Comparison of ENCODE assay signal across 33 mouse cellular contexts in genomic region chr15:85324426-85324825, GRCm38 (mm10).
"Had no signal": no experiment of that assay in that cellular context is flagged by ENCODE, and none has a peak within 500 bp of the region (broad histone marks: within the 10 kb centered on the region; RNA-seq: fewer than 3 reads in every experiment).

No protein-coding gene starts in this region.

- DNase-seq: left cerebral cortex, postnatal 4 days; liver; liver, embryonic 13.5 days; liver, postnatal 0 days; lung, adult 18-20 months; lung, adult 2 months; lung, embryonic 14.5 days; lung, postnatal 10 days; lung, postnatal 14 days; lung, postnatal 36 days; lung, postnatal 4 days; midbrain, embryonic 14.5 days had no signal

- H3K27me3 ChIP-seq: limb, embryonic 12.5 days; limb, embryonic 15.5 days; liver, embryonic 12.5 days; liver, embryonic 13.5 days; liver, embryonic 15.5 days; lung, embryonic 15.5 days; midbrain, embryonic 13.5 days; midbrain, embryonic 15.5 days; neural tube, embryonic 12.5 days; neural tube, embryonic 13.5 days had no signal

- H3K9ac ChIP-seq: limb, embryonic 12.5 days; limb, embryonic 13.5 days; limb, embryonic 15.5 days; liver, embryonic 12.5 days; liver, embryonic 13.5 days; liver, embryonic 14.5 days; liver, embryonic 15.5 days; liver, postnatal 0 days; lung, embryonic 14.5 days; lung, embryonic 15.5 days; midbrain, embryonic 12.5 days; midbrain, embryonic 13.5 days; midbrain, embryonic 15.5 days; neural tube, embryonic 12.5 days; neural tube, embryonic 13.5 days had no signal

- H3K4me1 ChIP-seq: limb, embryonic 10.5 days; limb, embryonic 13.5 days; limb, embryonic 15.5 days; lung, embryonic 15.5 days; midbrain, embryonic 10.5 days; midbrain, embryonic 12.5 days; midbrain, embryonic 13.5 days; midbrain, embryonic 15.5 days; neural tube, embryonic 13.5 days had no signal

- H3K9me3 ChIP-seq: limb, embryonic 10.5 days; limb, embryonic 12.5 days; limb, embryonic 13.5 days; limb, embryonic 15.5 days; liver, embryonic 12.5 days; liver, embryonic 13.5 days; liver, embryonic 15.5 days; lung, embryonic 15.5 days; midbrain, embryonic 10.5 days; midbrain, embryonic 12.5 days; midbrain, embryonic 13.5 days; midbrain, embryonic 15.5 days; neural tube, embryonic 12.5 days; neural tube, embryonic 13.5 days had no signal

- H3K27ac ChIP-seq: limb, embryonic 10.5 days; limb, embryonic 12.5 days; limb, embryonic 13.5 days; limb, embryonic 15.5 days; liver, embryonic 12.5 days; liver, embryonic 13.5 days; liver, embryonic 14.5 days; liver, embryonic 15.5 days; lung, embryonic 15.5 days; macrophage; midbrain, embryonic 10.5 days; midbrain, embryonic 12.5 days; midbrain, embryonic 13.5 days; midbrain, embryonic 15.5 days; neural tube, embryonic 12.5 days; neural tube, embryonic 13.5 days had no signal

- ATAC-seq: liver, embryonic 12.5 days; liver, postnatal 0 days; lung, postnatal 0 days; midbrain, embryonic 13.5 days; midbrain, embryonic 15.5 days; midbrain, embryonic 16.5 days had no signal

- H3K4me3 ChIP-seq: limb, embryonic 10.5 days; limb, embryonic 12.5 days; limb, embryonic 13.5 days; limb, embryonic 15.5 days; liver, embryonic 12.5 days; liver, embryonic 13.5 days; liver, embryonic 15.5 days; lung, embryonic 15.5 days; megakaryocyte, embryonic 14.5 days; midbrain, embryonic 10.5 days; midbrain, embryonic 12.5 days; midbrain, embryonic 13.5 days; midbrain, embryonic 15.5 days; myocyte; neural tube, embryonic 12.5 days; neural tube, embryonic 13.5 days had no signal

- H3K4me2 ChIP-seq: limb, embryonic 12.5 days; limb, embryonic 13.5 days; limb, embryonic 15.5 days; liver, embryonic 11.5 days; liver, embryonic 12.5 days; liver, embryonic 13.5 days; liver, embryonic 15.5 days; lung, embryonic 14.5 days; lung, embryonic 15.5 days; midbrain, embryonic 11.5 days; midbrain, embryonic 12.5 days; midbrain, embryonic 13.5 days; midbrain, embryonic 15.5 days; neural tube, embryonic 12.5 days; neural tube, embryonic 13.5 days had no signal

- H3K36me3 ChIP-seq: limb, embryonic 10.5 days; limb, embryonic 12.5 days; limb, embryonic 13.5 days; limb, embryonic 15.5 days; liver, embryonic 12.5 days; liver, embryonic 13.5 days; liver, embryonic 15.5 days; lung, embryonic 15.5 days; midbrain, embryonic 10.5 days; midbrain, embryonic 12.5 days; midbrain, embryonic 13.5 days; midbrain, embryonic 15.5 days; neural tube, embryonic 12.5 days; neural tube, embryonic 13.5 days had no signal
